Mouse (Mus musculus): ENCODE data around the gene 3110021N24Rik. TPM values are rescaled to one million over a fixed set of nuclear protein-coding genes. Genes with fewer than 3 reads are reported as not detected.
"Not testable (repeated sequence)": the region's sequence is repeated elsewhere in the genome, so short reads cannot be mapped to it uniquely, and the experiment has no call there.

Gene 3110021N24Rik
- 1 to 10 TPM in 1 of 2 experiments, under 1 TPM in 1; 0.42 to 1.2 TPM for total RNA-seq (2021)
- long read RNA-seq, experiment 1: 0 reads
- long read RNA-seq, experiment 2, partial matches to known transcripts: 0 of 1 reads
- long read RNA-seq, experiment 2, other reads (novel, unspliced or antisense): 1 of 1 reads

GRCm38 (mm10) chr4:108719349-108719748 is at the start of gene 3110021N24Rik:
TSS of gene 3110021N24Rik (plus strand) at chr4:108719649.
- DNase-seq: no peak

DNA sequence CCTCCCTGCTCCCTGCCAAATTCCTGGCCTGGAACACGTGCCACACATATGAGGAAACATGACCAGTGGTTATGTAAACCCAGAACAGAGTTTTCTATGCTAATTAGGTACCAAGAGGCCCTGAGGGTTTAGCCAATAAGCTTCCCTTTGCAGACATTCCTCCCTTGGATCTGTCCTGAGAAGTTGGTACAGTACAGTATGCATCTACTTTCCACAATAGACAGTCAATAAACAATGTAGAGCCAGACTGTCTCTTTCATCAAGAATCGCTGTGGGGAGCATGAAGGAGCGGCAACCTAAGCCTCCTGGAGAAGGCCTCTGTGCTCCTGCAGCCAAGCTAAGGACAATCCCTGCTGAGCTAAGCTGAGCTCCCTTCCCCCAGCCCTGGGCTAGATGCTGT is 33.3 kb upstream of the 3110021N24Rik start:
- no peak for DNase-seq

DNA sequence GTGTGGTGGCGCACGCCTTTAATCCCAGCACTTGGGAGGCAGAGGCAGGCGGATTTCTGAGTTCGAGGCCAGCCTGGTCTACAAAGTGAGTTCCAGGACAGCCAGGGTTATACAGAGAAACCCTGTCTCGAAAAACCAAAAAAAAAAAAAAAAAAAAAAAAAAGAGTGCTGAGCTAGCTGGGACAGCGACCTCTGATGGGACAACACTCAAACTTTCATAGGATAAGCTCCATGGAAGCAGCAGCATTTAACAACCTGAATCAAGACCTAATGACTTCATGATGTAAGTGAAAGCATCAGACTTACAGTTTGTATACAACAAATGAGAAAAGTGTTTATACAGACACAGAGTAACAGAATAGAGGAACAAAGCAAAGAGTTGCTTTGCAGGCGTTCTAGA is 32.4 kb upstream of the 3110021N24Rik start:
- DNase-seq: not testable (repeated sequence)

GRCm38 (mm10) chr4:108690479-108690878 is 29.0 kb upstream of the 3110021N24Rik start:
- no peak for DNase-seq

- no peak for DNase-seq
Observed at GRCm38 (mm10) chr4:108691469-108691868, 28.0 kb upstream of the 3110021N24Rik start.

- no peak for DNase-seq
Observed at GRCm38 (mm10) chr4:108696934-108697333, 22.5 kb upstream of the 3110021N24Rik start.

GRCm38 (mm10) chr4:108708209-108708608 is 11.2 kb upstream of the 3110021N24Rik start:
- peak; percentile 6 for DNase-seq

GRCm38 (mm10) chr4:108721245-108721784 is 1.9 kb downstream of the 3110021N24Rik start:
- no peak for DNase-seq

- no peak for DNase-seq
Observed at GRCm38 (mm10) chr4:108724102-108724501, 4.7 kb downstream of the 3110021N24Rik start.

DNA sequence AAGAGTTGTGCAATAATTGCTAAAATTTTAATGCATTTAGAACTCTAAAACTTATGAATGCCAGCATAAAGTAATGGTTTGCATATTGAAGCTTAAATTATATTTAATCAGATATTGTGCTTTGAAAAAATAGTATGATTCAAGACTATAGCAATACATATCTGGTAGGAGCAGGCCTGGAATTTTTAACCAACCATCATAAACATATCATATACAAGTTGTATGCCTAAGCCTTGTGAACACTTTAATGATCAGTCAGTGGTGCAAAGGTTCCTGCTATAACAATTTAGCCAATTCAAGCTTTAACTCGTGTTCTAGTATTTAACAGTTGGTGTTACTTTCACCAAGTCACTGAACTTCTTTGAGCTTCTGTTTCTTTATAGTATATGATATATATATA is 11.0 kb downstream of the 3110021N24Rik start:
- no peak for DNase-seq

DNA sequence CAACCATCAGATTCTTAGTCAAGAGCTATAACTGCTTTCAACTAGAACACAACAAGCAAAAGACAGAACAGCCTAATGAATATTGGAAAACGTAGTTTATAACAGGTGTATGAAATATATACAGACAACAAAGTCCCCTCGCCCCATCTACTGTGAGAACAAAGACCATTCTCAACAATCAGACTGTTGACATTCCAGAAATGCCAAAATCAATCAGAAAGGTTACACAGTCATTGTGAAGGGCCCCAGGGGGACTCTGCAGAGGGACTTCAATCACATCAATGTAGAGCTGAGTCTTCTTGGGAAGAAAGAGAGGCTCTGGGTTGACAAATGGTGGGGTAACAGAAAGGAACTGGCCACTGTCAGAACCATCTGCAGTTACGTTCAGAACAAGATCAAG is 12.1 kb downstream of the 3110021N24Rik start:
- no peak for DNase-seq

DNA sequence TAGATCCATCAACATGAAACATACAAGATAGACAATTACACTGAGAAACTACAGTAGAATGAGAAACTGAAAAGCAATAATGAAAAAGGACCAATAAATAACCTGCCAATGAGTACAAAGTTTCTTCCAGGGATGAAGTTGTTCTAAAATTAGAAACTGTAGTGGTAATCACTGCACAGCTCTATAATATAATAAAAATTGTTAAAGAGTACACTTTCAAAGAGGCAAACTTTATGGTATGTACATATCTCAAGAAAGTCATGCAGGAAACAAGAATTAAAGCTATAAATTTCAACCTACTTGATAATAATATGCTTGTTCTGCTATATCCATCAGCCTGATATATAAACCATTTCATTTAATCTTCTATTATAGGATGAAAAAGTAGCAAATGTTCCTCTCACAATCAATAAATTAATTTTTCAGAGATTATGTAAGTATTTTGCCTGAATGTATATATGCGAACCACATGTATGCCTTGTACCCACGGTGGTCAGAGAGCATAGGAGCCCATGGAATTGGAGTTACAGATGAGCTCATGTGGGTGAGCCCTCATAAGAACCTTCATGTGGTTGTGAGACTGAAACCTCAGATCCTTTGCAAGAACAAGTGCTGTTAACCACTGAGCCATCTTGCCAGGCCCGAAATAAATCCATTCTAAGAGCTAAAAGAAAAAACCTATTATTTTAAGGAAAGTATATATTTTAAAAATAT is 26.9 kb downstream of the 3110021N24Rik start:
- no peak for DNase-seq

- DNase-seq: no peak
Observed at GRCm38 (mm10) chr4:108759583-108759982, 40.1 kb downstream of the 3110021N24Rik start.

- no peak for DNase-seq
Observed at GRCm38 (mm10) chr4:108768527-108768926, 49.1 kb downstream of the 3110021N24Rik start.

DNA sequence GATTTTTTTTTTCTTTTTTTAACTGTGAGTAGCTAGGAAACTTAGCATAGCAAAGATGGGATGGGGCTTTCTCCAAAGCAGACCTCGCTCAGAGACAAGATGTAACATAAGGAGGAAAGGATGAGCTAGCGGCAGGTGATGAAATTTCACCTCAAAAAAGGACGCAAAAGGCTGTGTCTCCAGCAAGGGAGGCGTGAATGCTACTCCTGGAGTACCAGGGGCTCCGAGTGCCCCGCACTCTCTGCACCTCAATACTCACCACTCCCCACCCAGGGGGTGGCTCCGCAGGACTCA is 60.3 kb downstream of the 3110021N24Rik start:
- no peak for DNase-seq

- DNase-seq: peak; percentile 89
Observed at GRCm38 (mm10) chr4:108780057-108780863, 60.8 kb downstream of the 3110021N24Rik start, which contains the start of gene Zfyve9. TSS of gene Zfyve9 (minus strand) at chr4:108780798.

DNA sequence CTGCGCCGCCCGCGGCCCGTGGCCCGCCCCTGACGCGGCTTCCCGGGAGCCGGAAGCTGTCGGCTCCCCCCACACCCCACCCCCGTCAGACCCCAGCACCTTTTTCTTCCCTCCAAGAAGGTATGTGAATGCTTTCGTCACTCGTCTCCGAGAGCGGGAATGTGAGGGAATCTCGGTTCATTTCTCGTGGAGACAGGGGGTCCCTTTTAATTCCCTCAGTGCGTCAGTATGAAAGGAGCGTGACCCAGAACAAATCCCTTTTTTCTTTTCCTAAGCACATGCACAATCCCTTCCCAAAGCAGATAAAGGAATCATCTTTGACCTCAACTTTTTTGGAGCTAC is 61.4 kb downstream of the 3110021N24Rik start:
- no peak for DNase-seq

GRCm38 (mm10) chr4:108781596-108781995 is 62.1 kb downstream of the 3110021N24Rik start:
- no peak for DNase-seq

DNA sequence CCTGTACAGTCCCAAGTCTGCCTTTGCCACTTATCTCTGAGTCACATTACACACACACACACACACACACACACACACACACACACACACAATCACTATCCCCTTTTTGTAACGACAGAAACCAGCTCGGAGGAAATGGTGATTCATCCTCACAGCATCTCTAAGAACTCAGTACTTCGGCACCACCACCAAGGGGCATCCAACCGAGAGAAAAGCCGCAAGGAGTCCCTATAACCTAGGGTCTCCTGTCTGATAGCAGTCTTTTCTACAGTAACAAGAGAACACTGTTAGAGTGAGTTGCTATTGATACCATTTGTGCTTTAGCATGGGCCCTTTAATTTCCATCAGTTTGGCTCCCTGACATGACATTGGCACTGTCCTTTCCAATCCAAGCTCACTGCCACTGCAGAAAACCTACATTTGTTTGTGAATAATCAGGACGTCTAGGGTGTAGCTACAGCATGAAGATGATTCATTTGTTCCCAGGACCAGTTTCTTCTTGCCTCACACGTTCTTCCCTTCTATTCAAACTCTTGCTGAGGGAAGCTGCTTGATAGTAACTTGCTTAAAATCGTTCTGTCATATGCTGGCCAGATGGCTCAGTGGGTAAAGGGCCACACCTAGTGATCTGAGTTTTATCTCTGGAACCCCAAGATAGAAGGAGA is 63.1 kb downstream of the 3110021N24Rik start:
- DNase-seq: no peak

DNA sequence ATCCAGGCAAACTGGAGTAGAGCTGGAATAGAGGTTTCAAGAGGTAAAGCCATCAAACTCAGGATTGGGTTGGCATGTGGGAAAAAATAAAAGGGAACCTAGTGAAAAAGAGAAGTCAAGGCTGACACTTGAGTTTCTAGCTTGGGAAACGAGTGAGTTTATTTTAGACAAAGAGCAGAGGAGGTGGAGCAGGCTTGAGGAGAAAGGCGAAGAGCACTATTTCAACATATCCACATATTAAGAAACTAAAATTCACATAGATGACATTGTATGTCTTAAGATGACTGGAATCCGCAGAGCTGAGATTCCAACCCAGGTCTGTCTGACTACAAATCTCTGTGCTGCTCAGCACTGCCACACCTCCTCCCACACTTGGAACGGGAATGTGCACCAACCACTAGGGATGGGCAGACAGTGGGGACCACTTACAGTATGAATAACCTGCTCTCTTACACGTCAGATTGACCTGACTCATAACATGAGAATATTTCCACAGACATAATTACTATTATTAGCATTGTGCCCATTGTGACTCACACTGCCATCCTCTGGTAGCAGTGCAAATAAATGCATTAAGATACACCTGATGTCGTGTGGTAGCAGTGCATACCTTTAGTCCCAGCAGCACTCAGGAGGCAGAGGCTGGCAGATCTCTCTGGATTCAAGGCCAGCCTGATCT is 69.9 kb downstream of the 3110021N24Rik start:
- DNase-seq: no peak

DNA sequence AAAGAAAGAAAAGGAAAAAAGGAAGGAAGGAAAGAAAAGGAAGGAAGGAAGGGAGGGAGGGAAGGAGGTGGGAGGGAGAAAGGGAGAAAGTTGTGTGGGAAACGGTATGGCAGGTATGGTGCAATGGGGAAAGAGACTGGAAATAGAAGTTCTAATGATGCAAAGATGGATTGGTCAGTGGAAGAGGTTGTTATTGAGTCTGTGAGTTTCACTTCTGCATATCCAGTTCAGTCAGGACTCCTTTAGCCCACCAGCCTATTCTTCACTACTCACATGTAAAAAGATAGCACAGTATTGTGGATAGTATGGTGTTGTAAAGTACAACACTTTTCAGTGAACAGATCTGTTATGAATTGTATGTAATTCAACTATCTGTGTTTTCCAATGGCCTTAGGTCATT is 71.1 kb downstream of the 3110021N24Rik start:
- DNase-seq: no peak

GRCm38 (mm10) chr4:108793941-108794340 is 74.5 kb downstream of the 3110021N24Rik start:
- DNase-seq: no peak
